Mouse (Mus musculus): Measurements from ENCODE around the gene Skp2. TPM values are rescaled to one million over a fixed set of nuclear protein-coding genes. Genes with fewer than 3 reads are reported as not detected.

Gene Skp2
- polyA plus RNA-seq, 1 experiment from 2014 or later = 76.9 TPM

DNA sequence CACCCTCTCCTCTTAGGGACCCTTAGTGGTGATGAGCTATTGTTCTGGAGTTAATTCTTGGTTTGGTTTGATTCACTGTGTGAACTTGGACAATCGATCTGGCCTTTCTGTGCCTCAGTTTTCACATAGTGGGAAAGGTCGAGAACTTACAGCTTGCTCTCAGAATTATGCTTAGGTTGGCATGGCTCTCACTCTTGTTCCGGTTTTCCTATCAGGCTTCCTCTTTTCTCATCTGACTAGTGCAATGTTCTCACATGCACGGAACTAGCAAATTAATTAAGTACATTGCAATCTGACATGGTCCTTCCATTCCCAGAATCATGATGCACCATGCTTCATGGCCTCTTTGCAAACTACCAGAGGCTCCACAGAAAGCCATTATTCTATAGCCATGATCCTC lies 32.2 kb downstream of the Skp2 start:
- H3K9me3 ChIP-seq (ENCODE audit: control insufficient read depth, low read length) = no peaks in the 10 kb centered on the region
- no peak overlapping the region for H3K27ac ChIP-seq (replicated peaks; ENCODE audit: low read depth, low read length)
- no peak overlapping the region for H3K4me2 ChIP-seq (ENCODE audit: low read depth, low read length)
- no peaks in the 10 kb centered on the region for H3K4me1 ChIP-seq (ENCODE audit: control insufficient read depth, insufficient read depth, low read length)
- H3K4me3 ChIP-seq (ENCODE audit: low read depth, low read length) = no peak overlapping the region
- no peak for ATAC-seq (ENCODE audit: low read depth)
- H3K36me3 ChIP-seq (ENCODE audit: control insufficient read depth, insufficient read depth, low read length) = peaks cover 91% of the 10 kb centered on the region
- no peaks in the 10 kb centered on the region for H3K27me3 ChIP-seq (replicated peaks; ENCODE audit: control insufficient read depth, insufficient read depth, low read length)
- H3K9ac ChIP-seq (ENCODE audit: low read depth, low read length) = no peak overlapping the region
- no peak for DNase-seq (ENCODE audit: low spot score)
- WGBS = 91% methylated on average over 4 of the region's 4 CpGs

GRCm38 (mm10) chr15:9120081-9120480 lies 35.1 kb downstream of the Skp2 start:
- ATAC-seq (ENCODE audit: low read depth) = 0 out of 2 replicates have a peak, but pooled peaks have one; percentile 44

GRCm38 (mm10) chr15:9118852-9119251 lies 36.4 kb downstream of the Skp2 start:
- H3K9me3 ChIP-seq (ENCODE audit: control insufficient read depth, low read length) = no peaks in the 10 kb centered on the region
- H3K27ac ChIP-seq (replicated peaks; ENCODE audit: low read depth, low read length) = no peak overlapping the region
- no peak for DNase-seq (ENCODE audit: low spot score)
- H3K4me1 ChIP-seq (ENCODE audit: control insufficient read depth, insufficient read depth, low read length) = no peaks in the 10 kb centered on the region
- H3K4me3 ChIP-seq (ENCODE audit: low read depth, low read length) = no peak overlapping the region
- ATAC-seq (ENCODE audit: low read depth) = no peak
- 95% methylated on average over 4 of the region's 4 CpGs for WGBS
- H3K4me2 ChIP-seq (ENCODE audit: low read depth, low read length) = no peak overlapping the region
- no peaks in the 10 kb centered on the region for H3K27me3 ChIP-seq (replicated peaks; ENCODE audit: control insufficient read depth, insufficient read depth, low read length)
- H3K36me3 ChIP-seq (ENCODE audit: control insufficient read depth, insufficient read depth, low read length) = peaks cover 94% of the 10 kb centered on the region
- no peak overlapping the region for H3K9ac ChIP-seq (ENCODE audit: low read depth, low read length)

More at GRCm38 (mm10) chr15:9120081-9120480, 35.1 kb downstream of the Skp2 start:
- H3K4me3 ChIP-seq (ENCODE audit: low read depth, low read length) = no peak overlapping the region
- H3K9ac ChIP-seq (ENCODE audit: low read depth, low read length) = no peak overlapping the region
- DNase-seq (ENCODE audit: low spot score) = peak; percentile 50
- no peak overlapping the region for H3K27ac ChIP-seq (replicated peaks; ENCODE audit: low read depth, low read length)
- no peak overlapping the region for H3K4me2 ChIP-seq (ENCODE audit: low read depth, low read length)
- H3K9me3 ChIP-seq (ENCODE audit: control insufficient read depth, low read length) = no peaks in the 10 kb centered on the region
- H3K36me3 ChIP-seq (ENCODE audit: control insufficient read depth, insufficient read depth, low read length) = peaks cover 97% of the 10 kb centered on the region
- no peaks in the 10 kb centered on the region for H3K27me3 ChIP-seq (replicated peaks; ENCODE audit: control insufficient read depth, insufficient read depth, low read length)
- WGBS = 92% methylated on average over 2 of the region's 2 CpGs
- no peaks in the 10 kb centered on the region for H3K4me1 ChIP-seq (ENCODE audit: control insufficient read depth, insufficient read depth, low read length)

GRCm38 (mm10) chr15:9114599-9114998 lies 40.6 kb downstream of the Skp2 start:
- ATAC-seq (ENCODE audit: low read depth) (no peak), DNase-seq (ENCODE audit: low spot score) (no peak)
- no peak overlapping the region for H3K27ac ChIP-seq (replicated peaks; ENCODE audit: low read depth, low read length)
- no peaks in the 10 kb centered on the region for H3K27me3 ChIP-seq (replicated peaks; ENCODE audit: control insufficient read depth, insufficient read depth, low read length)
- H3K9ac ChIP-seq (ENCODE audit: low read depth, low read length) = no peak overlapping the region
- peaks cover 84% of the 10 kb centered on the region for H3K36me3 ChIP-seq (ENCODE audit: control insufficient read depth, insufficient read depth, low read length)
- 58% methylated on average over 5 of the region's 5 CpGs for WGBS
- H3K9me3 ChIP-seq (ENCODE audit: control insufficient read depth, low read length) = no peaks in the 10 kb centered on the region
- no peak overlapping the region for H3K4me2 ChIP-seq (ENCODE audit: low read depth, low read length)
- no peak overlapping the region for H3K4me3 ChIP-seq (ENCODE audit: low read depth, low read length)
- H3K4me1 ChIP-seq (ENCODE audit: control insufficient read depth, insufficient read depth, low read length) = no peaks in the 10 kb centered on the region

DNA sequence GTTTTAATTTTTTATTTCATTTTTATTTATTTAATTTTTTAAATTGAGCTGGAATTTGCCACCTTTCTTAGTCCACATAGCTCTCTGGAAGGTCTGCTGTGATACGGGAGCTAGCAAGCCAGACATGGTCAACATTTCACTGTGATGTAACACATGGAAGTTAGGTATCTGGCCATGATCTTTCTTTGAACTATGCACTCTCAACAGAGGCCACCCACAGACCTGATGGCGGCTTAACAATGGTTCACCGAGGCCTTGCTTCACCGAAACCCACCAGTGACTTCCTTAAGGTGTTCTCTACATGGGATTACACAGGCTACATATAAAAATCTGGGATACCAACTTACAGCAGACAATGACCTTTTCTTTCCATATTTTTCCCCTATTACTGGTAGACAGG lies 41.1 kb downstream of the Skp2 start:
- H3K9me3 ChIP-seq (ENCODE audit: control insufficient read depth, low read length) = no peaks in the 10 kb centered on the region
- no peaks in the 10 kb centered on the region for H3K27me3 ChIP-seq (replicated peaks; ENCODE audit: control insufficient read depth, insufficient read depth, low read length)
- H3K4me1 ChIP-seq (ENCODE audit: control insufficient read depth, insufficient read depth, low read length) = no peaks in the 10 kb centered on the region
- ATAC-seq (ENCODE audit: low read depth) = no peak
- 78% methylated on average over 4 of the region's 4 CpGs for WGBS
- DNase-seq (ENCODE audit: low spot score) = no peak
- peaks cover 83% of the 10 kb centered on the region for H3K36me3 ChIP-seq (ENCODE audit: control insufficient read depth, insufficient read depth, low read length)
- no peak overlapping the region for H3K4me3 ChIP-seq (ENCODE audit: low read depth, low read length)
- H3K4me2 ChIP-seq (ENCODE audit: low read depth, low read length) = no peak overlapping the region
- H3K9ac ChIP-seq (ENCODE audit: low read depth, low read length) = no peak overlapping the region
- no peak overlapping the region for H3K27ac ChIP-seq (replicated peaks; ENCODE audit: low read depth, low read length)

DNA sequence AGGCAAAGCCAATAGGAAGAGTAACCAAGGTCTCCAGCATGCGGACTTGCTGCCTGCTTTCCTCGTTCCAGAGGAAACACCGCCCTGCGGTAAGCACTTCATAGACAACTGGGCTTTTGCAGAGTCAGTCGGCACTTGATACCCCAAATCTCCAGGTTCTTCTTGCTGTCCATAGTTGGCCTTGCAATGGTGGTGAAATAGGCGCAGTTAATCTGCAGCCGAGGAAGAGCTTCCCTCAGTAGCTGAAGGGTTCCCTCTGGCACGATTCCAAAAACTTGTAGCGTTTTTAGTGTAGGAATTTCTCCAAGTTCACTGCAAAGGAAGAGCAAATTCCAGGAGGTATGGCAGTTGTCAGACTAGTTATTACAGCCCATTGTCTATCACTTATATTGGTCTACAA lies 41.7 kb downstream of the Skp2 start:
- Histone ChIP-seq H3K4me3 (ENCODE audit: low read depth, low read length) (no peak overlapping the region), H3K9ac (ENCODE audit: low read depth, low read length) (no peak overlapping the region), H3K4me2 (ENCODE audit: low read depth, low read length) (no peak overlapping the region), H3K36me3 (ENCODE audit: control insufficient read depth, insufficient read depth, low read length) (peaks cover 81% of the 10 kb centered on the region), H3K27ac (replicated peaks; ENCODE audit: low read depth, low read length) (no peak overlapping the region), H3K27me3 (replicated peaks; ENCODE audit: control insufficient read depth, insufficient read depth, low read length) (no peaks in the 10 kb centered on the region), H3K4me1 (ENCODE audit: control insufficient read depth, insufficient read depth, low read length) (no peaks in the 10 kb centered on the region), H3K9me3 (ENCODE audit: control insufficient read depth, low read length) (no peaks in the 10 kb centered on the region)
- no peak for ATAC-seq (ENCODE audit: low read depth)
- peak; percentile 33 for DNase-seq (ENCODE audit: low spot score)
- 69% methylated on average over 9 of the region's 9 CpGs for WGBS

- no peak overlapping the region for H3K9ac ChIP-seq (ENCODE audit: low read depth, low read length)
Observed at GRCm38 (mm10) chr15:9111648-9112047, 43.6 kb downstream of the Skp2 start.

DNA sequence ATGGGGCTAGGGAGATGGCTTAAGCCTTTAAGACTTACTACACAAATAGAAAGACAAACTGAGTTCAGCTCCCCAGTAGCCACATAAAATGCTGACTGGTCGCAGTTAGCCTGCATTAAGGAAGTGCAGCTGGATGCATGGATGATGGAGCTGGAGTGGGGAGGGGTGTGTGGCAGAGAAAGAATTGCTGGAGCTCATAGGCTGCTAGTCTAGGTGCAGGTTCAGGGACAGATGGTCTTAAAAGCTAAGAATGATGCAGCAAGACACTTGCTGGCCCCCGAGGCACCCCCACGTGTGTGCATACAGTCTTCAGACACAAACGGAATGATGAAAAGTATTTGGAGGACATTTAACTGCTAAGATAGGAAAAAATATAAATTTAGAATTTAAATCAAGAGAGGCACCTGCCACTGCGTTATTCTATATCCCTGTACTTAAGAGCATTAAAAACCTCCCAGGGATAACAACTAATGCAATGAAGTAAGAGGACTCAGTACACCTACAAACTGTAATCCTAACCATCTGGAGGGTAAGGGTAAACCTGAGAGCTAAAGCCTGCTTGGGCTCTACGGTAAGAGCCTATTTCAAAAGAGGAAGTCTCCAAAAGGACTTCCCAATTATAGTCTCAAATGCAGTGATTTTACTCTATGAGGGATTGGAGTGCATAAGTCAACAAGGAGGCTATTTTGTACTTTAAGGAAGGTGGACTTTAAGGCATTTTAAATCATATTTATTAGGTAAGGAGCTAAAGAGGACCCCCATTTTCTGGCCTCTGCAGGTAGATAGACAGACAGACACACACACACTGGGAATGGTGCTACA lies 44.5 kb downstream of the Skp2 start:
- 79% methylated on average over 6 of the region's 6 CpGs for WGBS
- DNase-seq (ENCODE audit: low spot score) = peak; percentile 20
- no peak overlapping the region for H3K27ac ChIP-seq (replicated peaks; ENCODE audit: low read depth, low read length)
- peak; percentile 69; the same call in 1 of the 2 replicates for ATAC-seq (ENCODE audit: low read depth)
- no peak overlapping the region for H3K9ac ChIP-seq (ENCODE audit: low read depth, low read length)
- H3K4me2 ChIP-seq (ENCODE audit: low read depth, low read length) = no peak overlapping the region
- H3K9me3 ChIP-seq (ENCODE audit: control insufficient read depth, low read length) = no peaks in the 10 kb centered on the region
- H3K27me3 ChIP-seq (replicated peaks; ENCODE audit: control insufficient read depth, insufficient read depth, low read length) = no peaks in the 10 kb centered on the region
- peaks cover 72% of the 10 kb centered on the region for H3K36me3 ChIP-seq (ENCODE audit: control insufficient read depth, insufficient read depth, low read length)
- no peaks in the 10 kb centered on the region for H3K4me1 ChIP-seq (ENCODE audit: control insufficient read depth, insufficient read depth, low read length)
- H3K4me3 ChIP-seq (ENCODE audit: low read depth, low read length) = no peak overlapping the region

More at GRCm38 (mm10) chr15:9111648-9112047, 43.6 kb downstream of the Skp2 start:
- no peak overlapping the region for H3K4me2 ChIP-seq (ENCODE audit: low read depth, low read length)
- H3K4me1 ChIP-seq (ENCODE audit: control insufficient read depth, insufficient read depth, low read length) = no peaks in the 10 kb centered on the region
- DNase-seq (ENCODE audit: low spot score) (no peak), ATAC-seq (ENCODE audit: low read depth) (no peak)
- no peak overlapping the region for H3K4me3 ChIP-seq (ENCODE audit: low read depth, low read length)
- H3K9me3 ChIP-seq (ENCODE audit: control insufficient read depth, low read length) = no peaks in the 10 kb centered on the region
- 80% methylated on average over 3 of the region's 3 CpGs for WGBS
- peaks cover 76% of the 10 kb centered on the region for H3K36me3 ChIP-seq (ENCODE audit: control insufficient read depth, insufficient read depth, low read length)
- no peak overlapping the region for H3K27ac ChIP-seq (replicated peaks; ENCODE audit: low read depth, low read length)
- no peaks in the 10 kb centered on the region for H3K27me3 ChIP-seq (replicated peaks; ENCODE audit: control insufficient read depth, insufficient read depth, low read length)

All from embryonic facial prominence, embryonic 14.5 days (tissue).